Mouse (Mus musculus) ES-Bruce4 (cell line): Measurements from ENCODE around the gene Irf2bp2.

Experiments used
- CTCF ChIP-seq: IDR thresholded peaks from one replicate; pipeline ENCODE4 v1.8.1; 2011; ENCODE audit warnings: low read depth, low read length
- EP300 ChIP-seq: IDR thresholded peaks from 2 replicates; pipeline ENCODE4 v1.6.1; 2011; ENCODE audit warnings: low read depth, low read length; ENCODE audit not compliant: insufficient read depth
- POLR2A ChIP-seq: IDR thresholded peaks from one replicate; pipeline ENCODE4 v1.8.1; 2011; ENCODE audit warnings: low read length; ENCODE audit not compliant: insufficient read depth

- TF ChIP-seq CTCF (no peak), POLR2A (no peak), EP300 (no peak)
Measured at GRCm38 (mm10) chr8:126574882-126575637, 18.7 kb downstream of the Irf2bp2 start.
